Mouse (Mus musculus): ENCODE measurements around the gene Cnp. TPM values are rescaled to one million over a fixed set of nuclear protein-coding genes. Genes with fewer than 3 reads are reported as not detected.
A peak's percentile ranks its signal among the peaks of the same experiment; 100 is the strongest.

Gene Cnp
- polyA plus RNA-seq, 1 experiment from 2014 or later = 31.4 TPM

DNA sequence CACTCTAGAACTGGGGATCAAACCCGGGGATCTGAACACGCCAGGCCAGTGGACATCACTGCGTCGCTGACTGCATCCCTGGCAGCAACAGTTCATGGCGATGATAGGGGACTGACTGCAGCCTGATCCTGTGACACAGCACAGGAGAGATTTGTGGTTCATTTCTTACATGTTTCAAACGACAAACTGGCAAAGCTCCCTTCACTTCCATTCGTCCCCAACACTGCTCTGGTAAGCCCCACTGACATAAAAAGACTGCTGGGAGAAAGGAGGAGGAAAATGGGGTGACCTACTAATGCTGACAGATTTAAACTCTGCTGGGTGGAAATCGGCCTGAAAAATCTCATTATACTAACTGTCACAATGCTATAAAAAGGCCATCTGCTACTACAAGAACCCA is 29.1 kb downstream of the Cnp start:
- no peak overlapping the region for H3K4me2 ChIP-seq (replicated peaks; ENCODE audit: low read depth, low read length)
- DNase-seq (ENCODE audit: low spot score) = no peak
- H3K36me3 ChIP-seq (ENCODE audit: insufficient read depth, low read length) = peaks cover 17% of the 10 kb centered on the region; the same call in 1 of the 2 replicates
- H3K27ac ChIP-seq (ENCODE audit: low read length) = no peak overlapping the region
- TF ChIP-seq CTCF (IDR thresholded peaks at IDR 0.05) (no peak), EP300 (IDR thresholded peaks at IDR 0.05) (no peak)
- no peaks in the 10 kb centered on the region for H3K27me3 ChIP-seq (replicated peaks; ENCODE audit: insufficient read depth, low read length)
- no peak overlapping the region for H3K9ac ChIP-seq (replicated peaks; ENCODE audit: low read depth)
- no peaks in the 10 kb centered on the region for H3K9me3 ChIP-seq (ENCODE audit: low read length)
- no peak for ATAC-seq
- H3K4me1 ChIP-seq (ENCODE audit: insufficient read depth, low read depth, low read length) = peaks cover 9% of the 10 kb centered on the region
- WGBS = 86% methylated on average over 8 of the region's 8 CpGs
- no peak overlapping the region for H3K4me3 ChIP-seq (ENCODE audit: low read depth, low read length)

DNA sequence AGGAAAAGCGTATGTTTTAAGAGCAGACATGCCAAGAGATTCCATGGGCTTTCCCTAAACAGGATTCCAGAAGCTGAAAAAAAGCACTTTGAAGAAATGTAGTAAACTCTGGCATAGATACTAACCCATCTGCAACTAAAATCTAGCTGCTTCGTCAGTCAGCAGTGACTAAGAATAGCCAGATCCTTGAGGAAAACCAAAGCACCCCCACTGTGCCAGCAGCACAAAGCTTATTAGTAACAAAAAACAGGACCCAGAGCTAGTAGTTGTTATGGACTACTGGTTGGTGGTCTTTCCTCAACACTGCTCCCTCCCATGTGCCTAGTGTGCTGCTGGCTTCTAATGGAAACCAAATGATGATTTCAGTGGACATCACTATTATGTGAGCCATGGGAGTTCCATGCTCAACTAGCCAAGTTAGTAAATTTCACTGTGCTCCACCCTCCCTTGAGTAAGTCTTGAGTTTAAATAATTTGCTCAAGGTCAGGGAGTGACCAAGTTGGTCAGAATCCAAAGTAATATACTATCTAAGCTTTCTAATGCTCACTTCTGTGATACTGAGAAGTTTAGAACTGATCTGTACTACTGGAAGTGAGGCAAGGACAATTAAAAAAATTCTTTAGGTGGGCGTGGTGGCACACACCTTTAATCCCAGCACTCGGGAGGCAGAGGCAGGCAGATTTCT is 29.8 kb downstream of the Cnp start:
- Histone ChIP-seq H3K9me3 (ENCODE audit: low read length) (no peaks in the 10 kb centered on the region), H3K27me3 (replicated peaks; ENCODE audit: insufficient read depth, low read length) (no peaks in the 10 kb centered on the region), H3K36me3 (ENCODE audit: insufficient read depth, low read length) (peaks cover 11% of the 10 kb centered on the region; the same call in 1 of the 2 replicates), H3K9ac (replicated peaks; ENCODE audit: low read depth) (no peak overlapping the region), H3K4me1 (ENCODE audit: insufficient read depth, low read depth, low read length) (peaks cover 13% of the 10 kb centered on the region), H3K27ac (ENCODE audit: low read length) (no peak overlapping the region), H3K4me3 (ENCODE audit: low read depth, low read length) (no peak overlapping the region), H3K4me2 (replicated peaks; ENCODE audit: low read depth, low read length) (no peak overlapping the region)
- WGBS = 73% methylated on average over 4 of the region's 4 CpGs
- DNase-seq (ENCODE audit: low spot score) (no peak), ATAC-seq (no peak)
- TF ChIP-seq EP300 (IDR thresholded peaks at IDR 0.05) = no peak
- TF ChIP-seq CTCF (IDR thresholded peaks at IDR 0.05) = no peak

DNA sequence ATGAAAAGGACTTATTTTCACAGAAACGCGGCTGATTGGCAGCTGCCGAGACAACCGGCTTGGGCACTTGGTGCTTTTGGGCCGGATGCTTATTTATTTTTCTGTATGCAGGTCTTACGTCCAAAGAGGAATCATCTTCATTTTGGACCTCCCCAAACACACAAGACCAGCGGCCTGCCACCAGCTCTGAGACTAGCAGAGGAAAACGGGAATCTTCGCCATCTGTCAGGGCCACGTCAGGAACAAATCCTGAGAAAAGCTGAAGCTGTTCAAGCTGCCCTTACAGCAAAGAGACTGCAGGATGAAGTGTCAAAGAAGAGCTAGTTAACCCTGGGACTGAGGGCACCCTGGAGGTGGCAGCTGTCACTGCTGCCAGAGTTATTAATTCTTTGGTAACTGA is 30.7 kb downstream of the Cnp start:
- Histone ChIP-seq H3K9me3 (ENCODE audit: low read length) (no peaks in the 10 kb centered on the region), H3K4me3 (ENCODE audit: low read depth, low read length) (no peak overlapping the region), H3K4me1 (ENCODE audit: insufficient read depth, low read depth, low read length) (peaks cover 22% of the 10 kb centered on the region), H3K27ac (ENCODE audit: low read length) (no peak overlapping the region), H3K4me2 (replicated peaks; ENCODE audit: low read depth, low read length) (no peak overlapping the region), H3K36me3 (ENCODE audit: insufficient read depth, low read length) (peaks cover 6% of the 10 kb centered on the region; the same call in 1 of the 2 replicates), H3K27me3 (replicated peaks; ENCODE audit: insufficient read depth, low read length) (no peaks in the 10 kb centered on the region), H3K9ac (replicated peaks; ENCODE audit: low read depth) (no peak overlapping the region)
- TF ChIP-seq CTCF (IDR thresholded peaks at IDR 0.05) = no peak
- TF ChIP-seq EP300 (IDR thresholded peaks at IDR 0.05) = no peak
- no peak for DNase-seq (ENCODE audit: low spot score)
- WGBS = 86% methylated on average over 10 of the region's 10 CpGs
- no peak for ATAC-seq

DNA sequence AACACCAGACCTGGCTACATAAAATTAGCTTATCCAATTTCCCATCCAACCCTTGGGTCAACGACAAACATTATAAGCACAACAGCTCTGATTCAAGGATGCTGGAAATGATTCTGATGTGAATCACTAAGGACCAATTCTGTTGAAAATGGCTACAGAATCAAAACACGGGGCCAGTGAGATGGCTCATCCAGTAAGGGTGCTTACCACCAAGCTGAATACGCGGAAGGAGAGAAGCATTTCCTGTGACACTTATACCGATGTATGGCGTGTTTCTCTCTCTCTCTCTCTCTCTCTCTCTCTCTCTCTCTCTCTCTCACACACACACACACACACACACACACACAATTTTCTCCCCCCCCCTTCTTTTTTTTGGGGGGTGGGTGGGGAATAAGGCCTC is 32.4 kb downstream of the Cnp start:
- H3K4me3 ChIP-seq (ENCODE audit: low read depth, low read length) = no peak overlapping the region
- TF ChIP-seq EP300 (IDR thresholded peaks at IDR 0.05) (no peak), CTCF (IDR thresholded peaks at IDR 0.05) (no peak)
- no peaks in the 10 kb centered on the region for H3K36me3 ChIP-seq (ENCODE audit: insufficient read depth, low read length)
- H3K27me3 ChIP-seq (replicated peaks; ENCODE audit: insufficient read depth, low read length) = no peaks in the 10 kb centered on the region
- H3K4me1 ChIP-seq (ENCODE audit: insufficient read depth, low read depth, low read length) = peaks cover 23% of the 10 kb centered on the region
- no peak overlapping the region for H3K9ac ChIP-seq (replicated peaks; ENCODE audit: low read depth)
- H3K9me3 ChIP-seq (ENCODE audit: low read length) = no peaks in the 10 kb centered on the region
- H3K4me2 ChIP-seq (replicated peaks; ENCODE audit: low read depth, low read length) = no peak overlapping the region
- DNase-seq (ENCODE audit: low spot score) (no peak), ATAC-seq (no peak)
- WGBS = 83% methylated on average over 6 of the region's 6 CpGs
- H3K27ac ChIP-seq (ENCODE audit: low read length) = no peak overlapping the region

- ATAC-seq = peak; percentile 69
- Histone ChIP-seq H3K27ac (ENCODE audit: low read length) (peak overlapping the region; percentile 59; the same call in 1 of the 2 replicates), H3K4me1 (ENCODE audit: insufficient read depth, low read depth, low read length) (peaks cover 23% of the 10 kb centered on the region), H3K9ac (replicated peaks; ENCODE audit: low read depth) (no peak overlapping the region), H3K9me3 (ENCODE audit: low read length) (no peaks in the 10 kb centered on the region), H3K36me3 (ENCODE audit: insufficient read depth, low read length) (no peaks in the 10 kb centered on the region), H3K27me3 (replicated peaks; ENCODE audit: insufficient read depth, low read length) (no peaks in the 10 kb centered on the region), H3K4me2 (replicated peaks; ENCODE audit: low read depth, low read length) (no peak overlapping the region), H3K4me3 (ENCODE audit: low read depth, low read length) (no peak overlapping the region)
- peak; percentile 35 for DNase-seq (ENCODE audit: low spot score)
- TF ChIP-seq EP300 (IDR thresholded peaks at IDR 0.05) (no peak), CTCF (IDR thresholded peaks at IDR 0.05) (no peak)
- whole genome bisulfite sequencing = 36% methylated on average over 4 of the region's 4 CpGs
These were observed 34.1 kb downstream of the Cnp start for GRCm38 (mm10) chr11:100608796-100609195.

- peak overlapping the region; percentile 59 for H3K27ac ChIP-seq (ENCODE audit: low read length)
- peaks cover 22% of the 10 kb centered on the region for H3K4me1 ChIP-seq (ENCODE audit: insufficient read depth, low read depth, low read length)
- 68% methylated on average over 5 of the region's 5 CpGs for WGBS
- no peak for DNase-seq (ENCODE audit: low spot score)
- no peaks in the 10 kb centered on the region for H3K9me3 ChIP-seq (ENCODE audit: low read length)
- H3K4me3 ChIP-seq (ENCODE audit: low read depth, low read length) = no peak overlapping the region
- no peaks in the 10 kb centered on the region for H3K27me3 ChIP-seq (replicated peaks; ENCODE audit: insufficient read depth, low read length)
- H3K9ac ChIP-seq (replicated peaks; ENCODE audit: low read depth) = no peak overlapping the region
- TF ChIP-seq EP300 (IDR thresholded peaks at IDR 0.05) = no peak
- TF ChIP-seq CTCF (IDR thresholded peaks at IDR 0.05) = no peak
- no peaks in the 10 kb centered on the region for H3K36me3 ChIP-seq (ENCODE audit: insufficient read depth, low read length)
- ATAC-seq = no peak
- no peak overlapping the region for H3K4me2 ChIP-seq (replicated peaks; ENCODE audit: low read depth, low read length)
These were observed 34.8 kb downstream of the Cnp start for GRCm38 (mm10) chr11:100609355-100609996.
